Mouse (Mus musculus): ENCODE results near the gene Trappc3.
A peak's percentile ranks its signal among the peaks of the same experiment; 100 is the strongest.

Gene Trappc3

DNA sequence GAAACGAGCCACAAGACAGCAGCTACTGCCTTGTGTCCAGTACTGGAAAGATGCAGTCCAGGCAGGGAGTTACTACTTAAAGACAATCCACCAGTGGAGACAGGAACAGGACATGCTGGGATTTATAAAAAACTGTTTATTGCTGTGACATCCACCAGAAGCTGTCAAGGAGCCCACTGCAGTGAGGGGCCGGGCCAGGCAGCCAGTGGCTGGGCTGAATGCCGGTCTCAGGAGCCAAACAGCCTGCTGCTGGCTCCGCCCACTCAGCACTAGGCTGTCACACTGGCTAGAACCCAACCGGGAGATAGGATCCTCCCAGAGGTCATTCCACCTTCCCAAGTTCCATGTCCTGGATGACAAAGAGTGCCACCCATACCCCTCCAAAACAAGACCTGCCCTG, 53.8 kb downstream of the Trappc3 start:
- DNase-seq = peak in 1 of 2 experiments; percentile 65

DNA sequence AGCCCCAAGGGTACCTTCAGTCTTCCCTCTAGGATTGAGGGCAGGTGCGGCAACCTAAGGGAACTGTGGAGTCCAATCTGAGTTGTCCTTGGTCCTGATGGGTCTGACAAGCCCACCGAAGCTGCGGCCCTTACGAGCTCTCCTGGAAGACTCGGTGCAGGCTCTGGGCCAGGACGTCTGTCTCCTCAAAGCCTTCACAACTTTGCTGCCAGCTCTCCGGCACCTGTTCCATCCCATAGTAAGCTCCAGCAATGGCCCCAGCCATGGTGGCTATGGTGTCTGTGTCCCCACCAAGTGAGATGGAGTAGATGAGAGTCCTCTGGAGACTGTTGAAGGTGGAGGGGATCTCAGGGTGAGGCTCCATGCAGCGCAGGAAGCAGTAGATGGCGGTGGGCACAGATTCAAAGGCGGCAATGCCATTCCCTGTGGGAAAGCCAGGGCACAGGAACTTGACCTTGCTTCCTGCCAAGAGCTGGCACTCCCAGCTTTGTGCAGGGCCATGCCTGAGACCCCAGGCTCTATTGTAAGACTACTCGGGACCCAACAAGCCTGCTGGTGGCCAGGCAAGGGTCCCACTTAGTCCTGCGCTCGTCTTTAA, 54.4 kb downstream of the Trappc3 start:
- DNase-seq = no peak

GRCm38 (mm10) chr4:126319806-126320205, 57.7 kb downstream of the Trappc3 start:
- DNase-seq = no peak

- DNase-seq = peak; percentile 100
These were observed 59.2 kb downstream of the Trappc3 start, which contains the start of gene Adprhl2 for GRCm38 (mm10) chr4:126321111-126321853. Gene Adprhl2, minus strand, starts transcription at chr4:126321703.

- no peak for DNase-seq
These were observed 59.9 kb downstream of the Trappc3 start for GRCm38 (mm10) chr4:126321854-126322511.

GRCm38 (mm10) chr4:126322646-126323045, 60.5 kb downstream of the Trappc3 start:
- no peak for DNase-seq

- DNase-seq = no peak
These were observed 62.7 kb downstream of the Trappc3 start for GRCm38 (mm10) chr4:126324861-126325260.

GRCm38 (mm10) chr4:126325281-126325861, 63.2 kb downstream of the Trappc3 start, which contains the start of gene Tekt2:
Gene Tekt2, minus strand, starts transcription at chr4:126325688.
- peak in 1 of 2 experiments; percentile 58 for DNase-seq

Measured in kidney, postnatal 4 days (tissue).